Mouse (Mus musculus) hindbrain, embryonic 12.5 days (tissue): ENCODE measurements around the gene Gm867. TPM values are rescaled to one million over a fixed set of nuclear protein-coding genes. Genes with fewer than 3 reads are reported as not detected.

Source experiments
- ATAC-seq: fragments of 200-750 bp; cut with Nextera tagmentation; 2 replicates; pipeline ENCODE4 v1.8.0; 2017; ENCODE audit warnings: moderate TSS enrichment; ENCODE audit not compliant: low FRiP score
- H3K27ac ChIP-seq: fragments of 300-500 bp; sonication (generic); 2 replicates; pipeline ENCODE4 v1.5.1; 2016; ENCODE audit warnings: mild to moderate bottlenecking
- H3K27me3 ChIP-seq: fragments of 300-500 bp; sonication (generic); 2 replicates; pipeline ENCODE4 v1.6.1; 2016; ENCODE audit warnings: mild to moderate bottlenecking
- H3K36me3 ChIP-seq: fragments of 300-500 bp; sonication (generic); 2 replicates; pipeline ENCODE4 v1.6.1; 2016; ENCODE audit warnings: mild to moderate bottlenecking
- H3K4me1 ChIP-seq: fragments of 300-500 bp; sonication (generic); 2 replicates; pipeline ENCODE4 v1.6.1; 2016
- H3K4me2 ChIP-seq: fragments of 300-500 bp; sonication (generic); replicated peaks from 2 replicates; pipeline ENCODE4 v1.6.1; 2016; ENCODE audit warnings: mild to moderate bottlenecking
- H3K4me3 ChIP-seq: fragments of 300-500 bp; sonication (generic); 2 replicates; pipeline ENCODE4 v1.5.1; 2016; ENCODE audit warnings: mild to moderate bottlenecking
- H3K9ac ChIP-seq: fragments of 300-500 bp; sonication (generic); 2 replicates; pipeline ENCODE4 v1.6.1; 2016; ENCODE audit warnings: mild to moderate bottlenecking, moderate library complexity
- H3K9me3 ChIP-seq: fragments of 300-500 bp; sonication (generic); replicated peaks from 2 replicates; pipeline ENCODE4 v1.6.1; 2016; ENCODE audit warnings: mild to moderate bottlenecking
- WGBS: fragments of 180-500 bp; shearing (Covaris S2); methylation state at CpG from one replicate; pipeline ENCODE4 v1.1.7; 2016; 5-methylcytosine and 5-hydroxymethylcytosine counted together
- polyA plus RNA-seq: library from polyadenylated mRNA; unstranded; fragments of >200 nt; fragmentation: Nextera tagmentation; extraction: Ambion mirVana; gene quantifications from 2 replicates; pipeline ENCODE4 v1.2.1, GENCODE M21; 2016

Gm867 gene
- 1.5 and 1.7 TPM in 2 replicates for polyA plus RNA-seq

DNA sequence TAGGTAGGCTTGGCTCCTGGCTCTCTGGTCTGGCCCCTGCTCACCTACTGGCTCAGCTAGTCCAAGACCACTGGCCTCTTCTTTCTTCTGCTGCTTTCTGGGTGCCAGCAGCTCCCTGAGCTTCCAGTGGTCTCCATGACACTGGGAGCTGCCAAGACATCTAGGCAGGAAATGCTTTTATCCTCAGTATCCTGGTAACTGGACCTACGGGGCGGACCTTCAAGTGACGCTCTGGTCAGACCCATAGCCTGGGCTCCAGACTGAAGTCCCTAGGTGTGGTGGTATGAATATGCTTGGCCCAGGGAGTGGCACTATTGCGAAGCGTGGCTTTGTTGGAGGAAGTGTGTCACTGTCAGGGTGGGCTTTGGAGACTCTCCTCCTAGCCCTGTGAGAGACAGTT, at the start of gene Gm867:
Gm867 (minus strand) TSS at position 153 of the 400 bp plus-strand sequence.
- H3K9me3 ChIP-seq, result no peaks in the 10 kb centered on the region
- H3K27ac ChIP-seq, result no peak within 1 kb of the TSS
- no peak within 1 kb of the TSS for H3K4me3 ChIP-seq
- no peaks in the 10 kb centered on the region for H3K36me3 ChIP-seq
- no peak within 1 kb of the TSS for H3K4me2 ChIP-seq
- H3K9ac ChIP-seq, result no peak within 1 kb of the TSS
- 83% methylated on average over 5 of the region's 5 CpGs for WGBS
- H3K4me1 ChIP-seq, result peaks cover 27% of the 10 kb centered on the region
- peaks cover 39% of the 10 kb centered on the region for H3K27me3 ChIP-seq
- ATAC-seq, result no peak

DNA sequence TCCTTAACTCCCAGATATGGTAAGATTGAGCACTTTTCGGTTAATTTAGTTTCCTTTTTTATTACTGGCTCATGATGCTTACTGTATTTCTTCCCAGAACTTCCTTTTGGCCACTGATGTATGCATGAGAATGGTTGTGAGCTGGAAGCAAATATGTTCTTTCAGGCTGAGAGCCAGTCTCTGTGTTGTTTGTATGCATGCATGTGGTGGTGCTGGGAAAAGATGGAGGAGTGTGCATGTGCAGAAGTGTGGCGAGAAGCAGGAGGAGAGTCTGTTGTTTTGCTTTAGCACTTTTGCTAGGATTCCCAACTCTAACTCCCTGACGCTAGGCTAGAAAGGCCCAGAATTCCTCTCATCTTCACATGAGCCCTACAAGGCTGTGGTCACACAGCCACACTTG, 39.0 kb upstream of the Gm867 start:
- Histone ChIP-seq H3K9me3 (no peaks in the 10 kb centered on the region), H3K4me3 (no peak overlapping the region), H3K27me3 (no peaks in the 10 kb centered on the region), H3K27ac (no peak overlapping the region), H3K4me2 (no peak overlapping the region), H3K4me1 (0 out of 2 replicates have a peak, but pooled peaks cover 2% of the 10 kb centered on the region), H3K9ac (no peak overlapping the region), H3K36me3 (no peaks in the 10 kb centered on the region)
- ATAC-seq, result no peak
- WGBS, result 95% methylated on average over 3 of the region's 3 CpGs

DNA sequence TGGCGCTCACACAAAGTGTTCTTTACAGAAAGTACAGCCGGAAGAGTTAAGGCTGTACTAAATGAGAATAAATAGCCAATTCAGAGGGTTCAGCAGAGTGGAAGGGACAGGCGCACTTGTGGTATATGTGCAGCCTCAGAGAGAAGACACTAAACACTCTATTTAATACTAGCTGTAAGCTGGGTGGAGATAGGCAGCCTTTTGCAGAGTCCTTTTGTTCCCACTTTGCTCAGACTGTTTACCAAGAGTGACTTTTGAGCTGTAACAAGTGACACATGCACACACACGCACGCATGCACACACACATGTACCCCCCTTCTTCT, 38.3 kb upstream of the Gm867 start:
- H3K9ac ChIP-seq, result no peak overlapping the region
- H3K27me3 ChIP-seq, result no peaks in the 10 kb centered on the region
- 0 out of 2 replicates have a peak, but pooled peaks cover 2% of the 10 kb centered on the region for H3K4me1 ChIP-seq
- no peak overlapping the region for H3K4me3 ChIP-seq
- 80% methylated on average over 5 of the region's 5 CpGs for WGBS
- no peaks in the 10 kb centered on the region for H3K36me3 ChIP-seq
- ATAC-seq, result no peak
- H3K4me2 ChIP-seq, result no peak overlapping the region
- H3K9me3 ChIP-seq, result no peaks in the 10 kb centered on the region
- no peak overlapping the region for H3K27ac ChIP-seq

DNA sequence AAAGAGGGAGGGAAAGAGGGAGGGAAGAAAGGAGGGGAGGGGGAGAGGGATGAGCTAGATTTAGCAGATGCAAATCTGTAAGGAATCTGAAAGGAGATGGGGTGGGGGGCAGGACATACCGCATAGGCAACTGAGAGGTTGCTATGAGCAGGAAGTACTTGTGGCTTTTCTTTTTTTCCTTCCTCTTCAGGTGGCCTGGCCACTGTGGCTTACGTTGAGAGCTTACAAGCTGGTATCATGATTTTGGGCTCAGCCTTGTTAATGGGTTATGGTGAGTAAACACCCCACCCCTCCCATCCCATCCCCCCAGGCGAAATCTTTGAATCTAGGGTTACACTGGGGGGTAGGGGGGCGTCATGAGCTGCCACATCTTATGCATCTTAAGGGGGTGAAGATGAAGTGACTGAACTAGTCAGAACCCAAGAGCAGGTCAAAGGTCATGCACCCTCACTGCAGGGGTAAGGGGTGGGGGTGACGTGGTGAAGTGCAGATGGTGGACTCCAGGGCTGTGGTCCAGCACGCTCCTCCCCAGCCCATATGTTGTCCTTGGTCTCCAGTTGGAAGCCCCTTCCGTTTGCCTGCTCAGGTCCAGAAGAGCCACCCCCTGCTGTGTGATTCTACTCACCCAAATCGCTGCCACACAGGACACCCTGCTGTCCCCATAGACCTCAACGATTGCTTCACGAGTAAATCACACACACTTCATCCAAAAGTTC, 37.8 kb upstream of the Gm867 start:
- Histone ChIP-seq H3K9ac (no peak overlapping the region), H3K9me3 (no peaks in the 10 kb centered on the region), H3K27me3 (no peaks in the 10 kb centered on the region), H3K36me3 (no peaks in the 10 kb centered on the region), H3K4me1 (0 out of 2 replicates have a peak, but pooled peaks cover 2% of the 10 kb centered on the region), H3K4me2 (no peak overlapping the region), H3K27ac (no peak overlapping the region), H3K4me3 (no peak overlapping the region)
- WGBS, result 47% methylated on average over 10 of the region's 10 CpGs
- no peak for ATAC-seq

DNA sequence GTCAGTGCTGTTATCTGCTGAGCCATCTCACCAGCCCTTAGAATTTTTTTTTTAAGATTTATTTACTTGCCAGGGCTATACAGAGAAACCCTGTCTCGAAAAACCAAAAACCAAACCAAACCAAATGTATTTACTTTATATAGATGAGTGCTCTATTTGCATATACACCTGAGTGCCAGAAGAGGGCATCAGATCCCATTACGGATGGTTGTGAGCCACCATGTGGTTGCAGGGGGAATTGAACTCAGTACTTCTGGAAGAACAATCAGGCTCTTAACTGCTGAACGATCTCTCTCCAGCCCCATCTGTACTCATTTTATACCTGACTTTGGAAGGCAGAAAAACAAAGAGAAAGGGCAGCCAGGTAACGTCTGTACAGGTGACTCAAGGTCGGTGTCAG, 34.7 kb upstream of the Gm867 start:
- H3K9ac ChIP-seq, result no peak overlapping the region
- H3K4me3 ChIP-seq, result no peak overlapping the region
- 0 out of 2 replicates have a peak, but pooled peaks cover 2% of the 10 kb centered on the region for H3K4me1 ChIP-seq
- H3K27me3 ChIP-seq, result no peaks in the 10 kb centered on the region
- 78% methylated on average over 5 of the region's 5 CpGs for WGBS
- H3K36me3 ChIP-seq, result no peaks in the 10 kb centered on the region
- H3K4me2 ChIP-seq, result no peak overlapping the region
- H3K27ac ChIP-seq, result no peak overlapping the region
- ATAC-seq, result no peak
- no peaks in the 10 kb centered on the region for H3K9me3 ChIP-seq

DNA sequence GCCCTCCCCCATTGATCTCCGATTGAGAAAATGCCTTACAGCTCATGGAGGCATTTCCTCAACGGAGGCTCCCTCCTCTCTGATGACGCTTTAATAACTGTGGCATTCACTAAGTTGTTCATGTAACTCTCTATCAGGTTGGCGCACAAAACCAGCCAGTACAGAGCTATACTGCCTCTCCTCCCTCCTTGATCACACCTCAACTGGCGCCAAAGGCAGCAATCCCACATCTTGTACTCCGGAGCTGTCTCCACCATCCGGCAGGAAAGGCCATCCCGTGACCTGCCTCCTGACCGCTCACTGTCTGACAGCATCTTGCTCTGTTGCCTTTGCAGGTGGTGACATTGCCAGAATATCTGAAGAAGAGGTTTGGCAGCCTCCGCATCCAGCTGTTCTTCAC, 33.4 kb upstream of the Gm867 start:
- WGBS, result 89% methylated on average over 10 of the region's 10 CpGs
- Histone ChIP-seq H3K4me3 (no peak overlapping the region), H3K9ac (no peak overlapping the region), H3K4me1 (0 out of 2 replicates have a peak, but pooled peaks cover 2% of the 10 kb centered on the region), H3K36me3 (no peaks in the 10 kb centered on the region), H3K4me2 (no peak overlapping the region), H3K27ac (no peak overlapping the region), H3K9me3 (no peaks in the 10 kb centered on the region), H3K27me3 (no peaks in the 10 kb centered on the region)
- ATAC-seq, result no peak

DNA sequence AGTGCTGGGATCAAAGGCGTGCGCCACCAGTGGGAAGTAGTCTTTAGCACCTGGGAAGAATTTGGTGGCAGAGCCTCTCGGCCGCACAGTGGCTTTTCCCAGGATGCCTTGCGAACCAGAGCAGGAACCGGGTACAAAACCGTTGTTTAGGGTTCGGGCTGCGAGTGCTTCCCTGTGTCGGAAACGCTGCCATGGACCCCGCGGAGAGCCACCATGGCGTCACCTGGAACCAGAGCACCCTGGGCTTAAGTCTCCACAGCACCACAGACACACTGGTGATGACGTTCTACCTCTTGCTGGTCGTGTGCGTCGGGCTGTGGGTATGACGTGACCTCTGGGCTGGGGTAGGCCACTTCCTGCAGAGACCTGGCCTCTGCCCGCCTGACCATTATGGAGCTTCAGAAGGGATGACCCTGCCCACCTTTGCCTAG, 13.9 kb upstream of the Gm867 start, which contains the start of gene Gm5134:
Gm5134 (plus strand) TSS at position 134 of the 431 bp plus-strand sequence.
- ATAC-seq, result no peak
- H3K4me2 ChIP-seq, result peak within 1 kb of the TSS; percentile 42
- H3K27me3 ChIP-seq, result peaks cover 28% of the 10 kb centered on the region
- H3K9me3 ChIP-seq, result no peaks in the 10 kb centered on the region
- peaks cover 10% of the 10 kb centered on the region for H3K4me1 ChIP-seq
- peak within 1 kb of the TSS; percentile 11; the same call in 1 of the 2 replicates for H3K4me3 ChIP-seq
- no peak within 1 kb of the TSS for H3K27ac ChIP-seq
- no peak within 1 kb of the TSS for H3K9ac ChIP-seq
- H3K36me3 ChIP-seq, result no peaks in the 10 kb centered on the region
- WGBS, result 32% methylated on average over 20 of the region's 20 CpGs

DNA sequence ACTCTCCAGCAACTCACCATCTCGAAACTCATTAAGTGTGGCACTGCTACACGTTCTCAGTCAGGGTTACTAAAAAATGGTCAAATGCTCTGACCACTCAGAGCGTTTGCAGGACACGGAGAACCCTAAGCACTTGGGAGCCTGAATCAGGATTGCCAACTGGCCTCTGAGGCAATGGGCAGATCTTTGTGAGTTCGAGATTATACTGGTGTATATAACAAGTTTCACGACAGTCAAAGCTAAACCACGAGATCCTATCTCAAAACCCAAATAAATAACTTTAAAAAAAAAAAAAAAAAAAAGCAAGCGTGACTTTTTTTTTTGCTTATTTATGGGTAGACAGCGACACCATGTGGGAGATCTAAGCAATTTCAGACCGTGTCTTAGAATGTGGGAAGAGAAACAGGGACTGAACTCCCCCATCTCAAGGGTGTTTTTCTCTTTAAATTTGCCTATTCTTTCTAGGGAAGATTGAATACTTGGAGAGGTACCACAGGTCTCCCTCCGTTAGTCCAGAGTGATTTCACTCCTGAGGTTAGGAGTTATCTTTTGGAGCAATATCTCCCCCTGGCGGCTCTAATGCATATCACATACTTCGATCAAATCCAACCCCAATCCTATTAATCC, 11.1 kb upstream of the Gm867 start:
- H3K27ac ChIP-seq, result no peak overlapping the region
- no peak for ATAC-seq
- H3K4me3 ChIP-seq, result peak overlapping the region; percentile 38
- H3K36me3 ChIP-seq, result no peaks in the 10 kb centered on the region
- H3K9ac ChIP-seq, result peak overlapping the region; percentile 63
- H3K9me3 ChIP-seq, result no peaks in the 10 kb centered on the region
- peaks cover 35% of the 10 kb centered on the region for H3K27me3 ChIP-seq
- 5% methylated on average over 13 of the region's 13 CpGs for WGBS
- peak overlapping the region; percentile 79 for H3K4me2 ChIP-seq
- H3K4me1 ChIP-seq, result peaks cover 10% of the 10 kb centered on the region

DNA sequence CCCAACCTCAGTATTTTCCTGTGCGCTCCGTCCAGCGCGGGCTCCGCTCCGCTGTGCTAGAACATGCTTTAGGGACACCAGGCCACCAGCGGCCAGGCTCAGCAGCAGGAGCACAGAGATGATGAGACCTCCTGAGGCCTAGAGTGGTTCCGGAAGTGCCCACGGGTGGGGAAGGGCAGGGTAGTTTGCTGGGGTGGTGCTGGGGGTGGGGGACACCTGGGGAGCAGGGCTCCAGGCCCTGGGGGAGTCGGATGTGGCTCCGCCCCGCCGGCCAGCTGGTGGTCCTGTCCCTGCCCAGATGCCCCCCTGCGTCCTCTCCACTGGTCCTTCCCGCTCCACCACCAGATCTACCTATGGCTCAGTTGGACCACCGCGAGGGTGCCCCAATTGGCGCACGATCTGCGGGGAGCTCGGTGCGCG, 10.3 kb upstream of the Gm867 start:
- ATAC-seq, result peak; percentile 61
- Histone ChIP-seq H3K27me3 (peaks cover 35% of the 10 kb centered on the region), H3K4me2 (peak overlapping the region; percentile 79), H3K4me3 (peak overlapping the region; percentile 38), H3K27ac (no peak overlapping the region), H3K36me3 (no peaks in the 10 kb centered on the region), H3K4me1 (peaks cover 10% of the 10 kb centered on the region), H3K9me3 (no peaks in the 10 kb centered on the region), H3K9ac (peak overlapping the region; percentile 63)
- 3% methylated on average over 23 of the region's 23 CpGs for WGBS

DNA sequence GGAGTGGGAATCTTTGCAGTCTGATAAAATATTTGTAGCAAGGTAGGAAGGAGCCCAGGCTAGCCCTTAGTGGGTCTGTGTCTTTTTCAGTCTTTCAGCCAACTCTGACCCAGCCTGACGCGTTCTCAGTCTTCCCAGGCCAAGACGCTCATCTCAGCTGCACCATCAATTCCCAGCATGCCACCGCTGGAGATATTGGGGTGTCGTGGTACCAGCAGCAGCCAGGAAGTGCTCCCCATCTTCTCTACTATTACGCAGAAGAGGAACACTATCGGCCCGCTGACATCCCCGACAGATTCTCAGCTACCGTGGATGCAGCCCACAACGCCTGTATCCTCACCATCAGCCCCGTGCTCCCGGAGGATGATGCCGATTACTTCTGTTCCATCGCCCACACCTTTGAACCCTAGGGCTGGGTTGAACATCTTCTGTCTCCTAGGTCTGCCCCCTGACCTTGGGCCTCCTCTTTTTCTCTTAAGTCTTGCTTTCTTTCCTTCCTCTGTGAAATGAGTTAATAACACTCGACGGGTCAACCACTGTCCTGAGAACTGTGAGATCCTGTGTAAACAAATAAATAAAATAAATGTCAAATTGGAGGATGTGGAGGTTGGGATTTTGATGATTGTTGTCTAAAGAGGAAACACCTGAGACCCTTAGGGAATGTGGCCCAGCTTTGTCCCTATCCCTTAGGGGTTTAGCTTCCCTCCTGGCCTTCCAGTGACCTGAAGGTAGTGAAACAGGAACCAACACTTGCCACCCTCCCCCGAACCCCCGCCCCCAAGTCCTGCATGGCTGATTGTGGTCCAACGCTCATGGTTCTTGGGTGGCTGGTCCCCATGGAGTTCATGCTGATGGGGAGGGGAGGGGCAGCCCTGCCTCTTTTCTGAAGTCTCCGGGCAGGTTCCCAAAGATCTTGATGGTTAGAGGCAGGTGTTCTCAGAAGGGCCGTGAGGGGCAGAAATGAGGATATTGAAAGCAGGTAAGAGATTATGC, 8.9 kb upstream of the Gm867 start:
- no peaks in the 10 kb centered on the region for H3K36me3 ChIP-seq
- peaks cover 11% of the 10 kb centered on the region for H3K4me1 ChIP-seq
- ATAC-seq, result no peak
- H3K4me2 ChIP-seq, result no peak overlapping the region
- H3K9ac ChIP-seq, result no peak overlapping the region
- no peak overlapping the region for H3K4me3 ChIP-seq
- peaks cover 32% of the 10 kb centered on the region for H3K27me3 ChIP-seq
- H3K27ac ChIP-seq, result no peak overlapping the region
- no peaks in the 10 kb centered on the region for H3K9me3 ChIP-seq
- 81% methylated on average over 22 of the region's 22 CpGs for WGBS

DNA sequence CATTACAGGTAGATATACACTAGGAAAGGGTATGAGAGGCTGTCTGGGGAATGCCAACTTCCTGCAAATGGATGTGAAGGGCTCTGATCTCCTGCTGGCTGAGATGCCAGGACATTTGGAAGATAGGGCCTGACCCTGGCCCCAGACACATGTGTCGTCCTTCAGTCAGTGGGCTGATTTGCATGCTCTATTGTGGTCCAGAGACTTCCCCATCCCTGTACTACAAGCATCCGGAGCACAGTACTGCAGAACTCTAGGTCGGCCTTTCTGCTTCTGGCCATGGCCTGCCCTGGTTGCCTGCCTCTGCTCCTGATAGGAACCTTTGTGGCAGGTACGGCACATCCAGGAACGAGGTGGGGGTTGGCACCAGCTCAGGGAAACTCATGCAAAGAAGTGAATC, 7.6 kb upstream of the Gm867 start:
- Histone ChIP-seq H3K27ac (no peak overlapping the region), H3K9me3 (no peaks in the 10 kb centered on the region), H3K4me3 (no peak overlapping the region), H3K4me1 (peaks cover 20% of the 10 kb centered on the region), H3K9ac (no peak overlapping the region), H3K27me3 (peaks cover 26% of the 10 kb centered on the region), H3K4me2 (no peak overlapping the region), H3K36me3 (no peaks in the 10 kb centered on the region)
- WGBS, result 81% methylated on average over 5 of the region's 5 CpGs
- ATAC-seq, result no peak

DNA sequence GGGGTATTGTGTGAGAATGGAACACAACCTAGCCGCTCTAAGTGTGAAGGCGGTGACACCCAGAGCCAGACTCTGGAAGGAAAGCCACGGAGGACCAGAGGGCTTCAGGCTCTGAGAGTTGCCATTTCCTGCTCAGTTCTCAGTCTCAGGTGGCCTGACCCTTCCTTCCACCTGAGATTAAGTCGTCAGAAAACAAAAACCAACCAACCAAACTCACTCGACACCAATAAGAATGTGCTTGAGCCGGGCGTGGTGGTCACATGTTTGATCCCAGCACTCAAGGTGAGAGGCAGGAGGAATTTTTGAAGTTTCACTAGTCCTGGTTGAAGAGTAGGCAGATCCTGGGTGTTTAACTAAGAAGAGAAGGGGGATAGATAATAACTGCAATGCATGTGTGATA, 5.4 kb upstream of the Gm867 start:
- no peak overlapping the region for H3K4me2 ChIP-seq
- no peak overlapping the region for H3K4me3 ChIP-seq
- no peak overlapping the region for H3K9ac ChIP-seq
- no peaks in the 10 kb centered on the region for H3K9me3 ChIP-seq
- no peaks in the 10 kb centered on the region for H3K36me3 ChIP-seq
- WGBS, result 83% methylated on average over 7 of the region's 7 CpGs
- H3K4me1 ChIP-seq, result peaks cover 16% of the 10 kb centered on the region
- H3K27ac ChIP-seq, result no peak overlapping the region
- H3K27me3 ChIP-seq, result peaks cover 21% of the 10 kb centered on the region
- no peak for ATAC-seq
